Mouse (Mus musculus) erythroblast, adult 5-6 weeks (primary cell): ENCODE results near the gene Hcn1. TPM values are rescaled to one million over a fixed set of nuclear protein-coding genes. Genes with fewer than 3 reads are reported as not detected.

Experiments
- ATAC-seq: replicated peaks from 2 replicates; pipeline ENCODE4 v1.8.0; 2016; ENCODE audit warnings: moderate number of reproducible peaks, mild to moderate bottlenecking, moderate TSS enrichment, inconsistent platforms; ENCODE audit not compliant: poor library complexity, low FRiP score, severe bottlenecking
- total RNA-seq, 2 experiments: library from RNA; stranded (forward) in 1 of 2; stranded (reverse) in 1 of 2; fragments of 150-400 nt in 1 of 2; fragments of 200-764, 138-1000 nt in 1 of 2; gene quantifications; 2 replicates each; pipeline versions ENCODE4 v1.2.3 to v1.2.4; 2015 to 2017; ENCODE audit warnings: low replicate concordance in 2 of 2

Hcn1 gene
- total RNA-seq, 2 experiments from 2014 or later: not detected

DNA sequence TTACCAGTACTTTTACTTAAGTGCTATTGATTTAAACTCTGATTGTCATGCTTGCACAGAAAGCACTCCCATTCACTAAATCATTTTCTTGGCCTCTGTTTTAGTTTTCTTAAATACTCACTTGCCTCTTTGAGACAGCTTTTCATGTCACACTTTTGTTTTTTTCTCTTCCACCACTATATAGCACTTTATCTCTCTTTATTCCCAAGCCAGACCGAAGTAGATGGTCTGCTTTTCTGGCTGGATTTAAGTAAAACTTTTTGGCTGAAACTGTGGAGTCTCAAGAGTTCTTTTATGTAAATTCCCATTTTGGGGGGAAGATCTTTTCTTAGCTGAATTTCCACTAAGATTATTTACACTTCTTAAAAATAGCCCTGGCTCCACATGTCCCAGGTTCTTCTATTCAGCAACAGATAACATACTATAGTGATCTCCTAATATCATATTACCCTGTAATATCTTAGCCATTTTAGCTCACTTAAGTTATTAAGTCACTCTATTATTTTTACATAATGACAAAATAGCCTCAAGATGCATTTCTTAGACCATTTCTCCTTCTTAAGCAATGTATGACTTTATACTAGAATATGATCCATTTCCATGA is 92.7 kb downstream of the Hcn1 start:
- no peak for ATAC-seq

GRCm38 (mm10) chr13:117705573-117705972 is 103.5 kb downstream of the Hcn1 start:
- ATAC-seq: no peak

- ATAC-seq: no peak
Measured at GRCm38 (mm10) chr13:117705997-117706396, 103.9 kb downstream of the Hcn1 start.

DNA sequence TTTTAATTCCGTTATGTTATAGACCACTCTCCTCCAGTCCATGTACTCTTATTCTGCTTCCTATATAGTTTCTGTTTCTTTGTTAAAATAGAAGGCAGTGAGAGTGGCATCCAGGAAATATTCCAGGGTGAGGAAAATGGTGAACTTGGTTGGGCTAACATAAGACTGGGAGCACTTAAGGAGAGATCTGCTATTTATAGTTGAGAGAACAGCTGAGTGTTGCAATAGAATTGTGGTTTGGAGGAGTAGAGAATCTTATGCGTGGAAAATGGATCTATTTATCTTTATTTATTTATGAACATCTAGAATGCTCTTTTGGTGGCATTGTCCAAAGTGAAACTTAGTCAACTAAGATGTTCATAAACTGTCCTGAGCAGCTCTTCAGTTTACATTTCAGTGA is 104.4 kb downstream of the Hcn1 start:
- ATAC-seq: no peak

DNA sequence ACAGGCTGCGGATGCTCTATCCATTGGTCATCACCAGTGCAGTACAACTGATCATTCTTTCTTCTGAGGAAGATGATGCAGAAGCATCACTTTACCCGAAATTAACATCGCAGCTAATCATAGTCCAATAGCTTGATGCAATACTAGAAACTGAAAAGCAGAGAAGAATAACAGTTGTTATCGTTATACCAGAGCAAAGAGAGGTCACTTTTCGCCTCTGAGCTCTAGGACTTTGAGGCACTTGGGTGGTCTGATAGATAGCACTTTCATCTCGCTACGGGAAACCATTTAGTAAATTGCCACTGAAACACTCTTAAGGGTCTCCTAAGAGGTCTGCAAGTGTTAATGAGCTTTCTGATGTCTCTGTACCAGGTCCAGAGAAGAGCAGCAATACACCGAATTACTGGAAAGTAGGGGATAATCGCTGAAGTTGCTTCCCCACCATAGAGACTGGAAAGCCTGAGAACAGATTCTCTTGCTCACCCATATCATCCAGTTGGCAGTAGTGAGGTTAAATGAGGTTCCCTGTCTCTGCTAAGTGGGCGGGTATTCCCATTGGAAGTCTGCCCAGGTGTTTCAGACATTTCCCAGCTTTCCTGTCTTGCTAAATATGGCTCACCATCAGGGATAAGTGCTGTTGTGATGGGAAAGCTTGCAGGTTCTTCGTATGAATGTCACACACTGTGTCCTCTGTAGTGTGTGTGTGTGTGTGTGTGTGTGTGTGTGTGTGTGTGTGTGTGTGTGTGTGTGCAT is 105.0 kb downstream of the Hcn1 start:
- no peak for ATAC-seq

GRCm38 (mm10) chr13:117710811-117711210 is 108.7 kb downstream of the Hcn1 start:
- no peak for ATAC-seq

- no peak for ATAC-seq
Measured at GRCm38 (mm10) chr13:117722090-117722489, 120.0 kb downstream of the Hcn1 start.

DNA sequence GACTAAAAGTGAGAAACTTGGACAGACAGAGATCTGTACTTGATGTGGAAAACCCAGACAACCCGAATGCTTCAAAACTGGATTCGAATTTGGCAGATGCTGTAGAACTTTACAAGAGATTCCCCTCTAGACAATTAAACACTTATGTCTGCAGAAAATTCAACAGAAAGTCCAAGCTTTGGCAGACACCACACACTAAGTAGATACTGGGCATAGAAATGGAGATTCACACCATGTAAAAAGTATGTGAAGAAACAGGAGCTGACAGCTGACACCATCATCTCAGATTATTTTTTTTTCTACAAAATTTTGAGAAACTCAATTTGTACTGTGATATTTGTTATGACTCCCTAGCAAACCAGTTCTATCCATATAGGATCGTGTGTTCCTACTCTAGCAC is 122.0 kb downstream of the Hcn1 start:
- ATAC-seq: no peak

- no peak for ATAC-seq
Measured at GRCm38 (mm10) chr13:117728393-117728792, 126.3 kb downstream of the Hcn1 start.

DNA sequence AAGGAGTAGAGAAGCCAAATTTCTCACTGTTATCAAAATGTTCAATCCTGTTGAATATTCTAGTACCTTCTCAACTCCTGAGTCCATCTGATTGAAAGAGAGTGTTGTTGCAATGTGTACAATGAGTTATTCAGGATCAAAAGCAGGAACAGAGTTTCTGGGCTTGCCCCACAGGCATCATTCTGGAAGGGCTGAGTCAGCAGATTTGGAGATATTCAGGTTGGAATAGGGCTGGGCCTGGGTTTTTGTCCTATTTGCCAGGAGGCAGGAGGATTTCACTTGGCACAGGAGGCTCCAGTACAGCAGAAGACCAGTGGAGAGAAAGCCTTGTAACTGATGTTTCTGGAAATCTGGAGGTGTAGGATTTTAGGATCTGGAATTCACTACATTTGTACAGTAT is 130.6 kb downstream of the Hcn1 start:
- no peak for ATAC-seq

GRCm38 (mm10) chr13:117744451-117744850 is 142.3 kb downstream of the Hcn1 start:
- no peak for ATAC-seq

DNA sequence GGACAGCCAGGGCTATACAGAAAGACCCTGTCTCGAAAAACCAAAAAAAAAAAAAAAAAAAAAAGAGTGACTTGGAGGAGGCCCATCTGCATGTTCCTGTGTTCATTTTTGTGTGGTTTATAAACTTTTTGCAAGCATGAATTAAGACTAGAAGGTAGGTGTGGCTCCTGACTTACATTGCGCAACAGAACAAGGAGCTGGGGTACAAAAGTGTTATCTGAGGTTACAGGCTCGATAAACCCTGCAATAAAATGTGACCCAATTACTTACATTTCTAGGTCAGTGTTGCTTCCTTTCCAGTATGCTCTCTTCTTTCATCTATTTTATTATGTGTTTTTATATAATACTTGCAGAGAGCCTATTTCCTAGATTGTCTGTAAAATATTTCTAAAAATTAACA is 143.1 kb downstream of the Hcn1 start:
- ATAC-seq: no peak

DNA sequence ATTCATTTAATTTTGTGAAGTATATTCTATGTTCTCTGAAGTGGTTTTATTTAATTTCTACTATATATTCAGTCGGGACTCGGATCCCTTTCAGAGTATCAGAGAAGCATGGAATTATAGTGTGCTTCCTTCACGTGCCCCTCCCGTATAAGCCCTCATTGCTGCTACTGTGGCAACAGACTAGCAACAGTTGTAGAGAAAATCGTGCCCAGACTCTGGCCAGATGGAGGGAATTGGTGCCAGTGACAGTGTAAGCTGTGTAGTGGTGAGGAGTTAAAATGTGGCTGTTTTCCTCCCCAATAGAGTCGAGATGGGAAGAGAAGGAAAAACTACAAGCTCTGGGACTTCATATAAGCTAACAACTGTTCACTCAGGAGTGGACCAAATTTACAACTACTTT is 163.4 kb downstream of the Hcn1 start:
- ATAC-seq: no peak

GRCm38 (mm10) chr13:117785376-117785775 is 183.3 kb downstream of the Hcn1 start:
- no peak for ATAC-seq

DNA sequence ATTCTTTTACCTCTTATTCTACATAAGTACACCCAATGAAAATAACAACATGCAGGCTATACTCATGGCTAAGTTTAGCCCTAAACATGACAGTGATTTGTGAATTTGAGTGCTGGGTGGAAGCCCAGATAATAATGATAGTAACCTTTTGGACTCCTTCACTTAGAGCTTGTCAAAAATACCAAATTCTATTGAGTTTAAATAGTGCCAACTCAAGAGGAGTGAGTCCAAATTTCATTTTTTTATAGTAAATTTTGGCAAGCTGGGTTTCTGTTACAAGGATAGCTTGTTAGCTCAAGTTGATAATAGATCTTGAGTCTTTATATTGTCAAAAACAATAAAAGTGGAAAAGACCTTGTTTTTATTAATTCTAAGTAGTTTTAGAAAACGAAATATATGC is 190.7 kb downstream of the Hcn1 start:
- ATAC-seq: no peak

DNA sequence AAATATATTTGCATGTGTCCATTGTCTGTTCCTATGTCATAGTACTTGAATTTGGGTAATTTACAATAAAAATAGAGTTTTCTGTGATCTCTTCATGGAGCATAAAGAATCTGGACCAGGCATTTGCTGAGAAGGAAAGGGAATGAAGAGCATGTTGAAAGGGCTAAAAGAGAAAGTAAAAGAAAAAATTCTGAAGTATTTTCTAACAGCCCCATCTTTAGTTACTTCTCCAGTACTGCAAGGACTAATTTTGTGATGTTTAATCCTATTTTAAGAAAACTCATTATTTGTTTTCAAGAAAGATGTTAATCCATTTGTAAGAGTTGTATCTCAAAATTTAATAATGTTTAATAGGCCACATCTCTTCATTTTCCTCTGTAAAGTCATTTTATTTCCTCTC is 198.9 kb downstream of the Hcn1 start:
- ATAC-seq: no peak

GRCm38 (mm10) chr13:117827628-117828027 is 225.5 kb downstream of the Hcn1 start:
- ATAC-seq: no peak

DNA sequence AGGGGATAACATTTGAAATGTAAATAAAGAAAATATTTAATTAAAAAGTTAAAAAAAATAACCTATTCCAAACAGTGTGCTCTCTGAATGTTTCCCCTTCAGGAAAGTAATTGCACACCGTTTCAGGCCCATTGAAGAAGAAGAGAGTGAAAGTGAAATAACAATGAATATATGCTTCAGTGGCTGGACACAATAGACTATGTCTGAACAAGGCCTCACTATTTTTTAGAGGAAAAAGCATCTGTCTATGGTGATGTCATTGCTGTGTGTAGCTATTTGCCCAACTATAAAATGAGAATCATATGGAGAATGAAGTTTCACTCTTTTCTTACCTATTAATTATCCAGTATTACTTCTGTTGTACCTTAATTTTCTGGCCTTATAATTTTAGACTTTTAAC is 234.5 kb downstream of the Hcn1 start:
- no peak for ATAC-seq

DNA sequence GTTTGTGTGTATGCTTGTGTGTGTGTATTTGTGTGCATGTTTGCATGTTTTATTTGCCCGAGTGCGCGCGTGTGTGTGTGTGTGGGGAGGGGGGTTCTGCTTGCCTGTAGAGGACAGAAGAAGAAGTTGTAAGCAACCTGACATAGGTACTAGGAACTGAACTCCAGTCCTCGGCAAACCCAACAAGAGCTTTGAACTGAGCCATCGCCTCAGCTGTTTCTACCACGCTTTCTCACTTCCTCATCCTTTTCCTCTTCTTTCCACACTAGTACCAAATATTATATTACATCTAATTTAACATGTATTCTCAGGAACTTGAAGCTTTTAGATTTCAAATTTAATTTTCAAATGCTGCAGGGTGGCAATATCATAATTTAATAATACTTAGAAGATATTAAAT is 236.1 kb downstream of the Hcn1 start:
- ATAC-seq: no peak

DNA sequence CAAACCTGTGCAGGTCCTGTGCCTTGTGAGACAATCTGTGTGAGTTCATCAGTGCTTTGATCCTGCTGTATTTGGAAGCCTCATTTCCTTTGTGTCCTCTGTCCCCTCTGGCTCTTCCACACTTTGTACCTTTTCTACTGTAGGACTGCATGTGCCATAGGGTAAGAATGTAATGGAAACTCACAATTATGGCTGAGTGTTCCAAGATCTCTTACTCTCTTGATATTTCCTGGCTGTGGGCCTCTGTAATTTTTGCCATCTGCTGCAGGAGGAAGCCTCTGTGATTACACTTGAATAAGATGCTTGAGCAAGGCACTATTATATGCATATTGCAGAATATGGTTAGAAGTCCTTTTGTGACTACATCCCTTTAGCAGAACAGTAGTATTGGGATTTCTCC is 240.2 kb downstream of the Hcn1 start:
- ATAC-seq: no peak

DNA sequence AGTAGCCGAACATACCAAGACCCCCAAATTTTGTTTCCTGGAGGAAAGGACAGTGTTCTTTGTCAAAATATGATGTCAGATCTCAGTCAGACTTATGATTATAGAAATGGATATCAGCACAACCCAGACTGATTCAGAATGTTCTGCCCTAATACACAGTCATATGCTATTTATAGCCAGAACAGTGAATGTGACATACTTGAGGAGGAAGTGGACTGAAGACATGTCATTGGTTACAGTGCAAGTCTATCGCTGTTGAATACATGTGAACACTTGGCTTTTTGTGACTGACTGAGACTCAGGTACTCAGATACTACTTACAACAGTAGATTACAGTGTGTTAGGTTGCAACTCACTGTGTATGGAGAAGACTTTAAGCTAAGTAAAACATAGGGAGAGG is 245.2 kb downstream of the Hcn1 start:
- no peak for ATAC-seq

GRCm38 (mm10) chr13:117848757-117849156 is 246.6 kb downstream of the Hcn1 start:
- no peak for ATAC-seq
